Mouse (Mus musculus) heart, postnatal 0 days (tissue): Measurements from ENCODE around the gene Zfp719.

ENCODE experiments used
- CTCF ChIP-seq: IDR thresholded peaks from 2 replicates; pipeline ENCODE4 v1.5.1; 2016; ENCODE audit warnings: antibody characterized with exemption, control low read depth, low read depth
- EP300 ChIP-seq: IDR thresholded peaks from 2 replicates; pipeline ENCODE4 v1.6.1; 2016; ENCODE audit warnings: antibody characterized with exemption, low read depth

DNA sequence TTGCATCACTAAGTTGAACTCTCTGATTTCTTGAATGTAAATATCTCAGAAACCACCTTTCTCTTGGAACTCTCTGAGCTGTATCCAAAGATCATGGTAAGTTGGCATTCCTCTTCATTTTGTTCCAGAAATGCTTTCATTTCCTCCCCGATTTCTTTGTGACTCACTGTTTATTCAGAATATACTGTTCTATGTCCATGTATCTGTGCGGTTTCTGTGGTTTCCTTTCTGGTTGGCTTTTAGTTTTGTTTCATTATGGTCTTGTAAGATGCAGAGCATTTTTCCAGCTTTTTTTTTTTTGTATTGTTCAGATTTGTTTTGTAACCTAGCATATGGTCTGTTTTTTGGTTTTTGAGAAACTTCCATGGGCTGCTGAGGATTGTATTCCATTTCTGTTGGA, 8.2 kb upstream of the Zfp719 start:
- TF ChIP-seq CTCF (no peak), EP300 (no peak)
